Mouse (Mus musculus) embryonic facial prominence, embryonic 11.5 days (tissue): ENCODE results near the gene Metrn. TPM values are rescaled to one million over a fixed set of nuclear protein-coding genes. Genes with fewer than 3 reads are reported as not detected.
A peak's percentile ranks its signal among the peaks of the same experiment; 100 is the strongest.

Experiments used
- ATAC-seq: fragments of 200-750 bp; cut with Nextera tagmentation; replicated peaks from 2 replicates; pipeline ENCODE4 v1.8.0; 2017; ENCODE audit warnings: low read depth; ENCODE audit not compliant: insufficient number of reproducible peaks, low FRiP score, low TSS enrichment
- DNase-seq: peaks from one replicate; pipeline ENCODE4 v3.0.0-alpha.2; 2015; ENCODE audit warnings: low spot score
- H3K27ac ChIP-seq: fragments of 300-500 bp; sonication (generic); replicated peaks from 2 replicates; pipeline ENCODE4 v1.5.1; 2014; ENCODE audit warnings: mild to moderate bottlenecking, low read depth, low read length, control low read depth
- H3K27me3 ChIP-seq: fragments of 300-500 bp; sonication (generic); 2 replicates; pipeline ENCODE4 v1.6.1; 2014; ENCODE audit warnings: mild to moderate bottlenecking, low read length, moderate library complexity, mixed read lengths; ENCODE audit not compliant: control insufficient read depth, insufficient read depth
- H3K36me3 ChIP-seq: fragments of 300-500 bp; sonication (generic); replicated peaks from 2 replicates; pipeline ENCODE4 v1.6.1; 2014; ENCODE audit warnings: low read depth, mild to moderate bottlenecking, low read length, moderate library complexity, mixed read lengths; ENCODE audit not compliant: control insufficient read depth, insufficient read depth
- H3K4me1 ChIP-seq: fragments of 300-500 bp; sonication (generic); 2 replicates; pipeline ENCODE4 v1.6.1; 2014; ENCODE audit warnings: low read length, mixed read lengths; ENCODE audit not compliant: control insufficient read depth, insufficient read depth
- H3K4me2 ChIP-seq: fragments of 300-500 bp; sonication (generic); 2 replicates; pipeline ENCODE4 v1.6.1; 2014; ENCODE audit warnings: low read depth, mild to moderate bottlenecking, control low read depth, low read length, moderate library complexity
- H3K4me3 ChIP-seq: fragments of 300-500 bp; sonication (generic); 2 replicates; pipeline ENCODE4 v1.5.1; 2014; ENCODE audit warnings: low read depth, low read length, control low read depth
- H3K9ac ChIP-seq: fragments of 300-500 bp; sonication (generic); replicated peaks from 2 replicates; pipeline ENCODE4 v1.6.1; 2014; ENCODE audit warnings: mild to moderate bottlenecking, control low read depth, low read length
- H3K9me3 ChIP-seq: fragments of 300-500 bp; sonication (generic); replicated peaks from 2 replicates; pipeline ENCODE4 v1.6.1; 2016; ENCODE audit warnings: mild to moderate bottlenecking, low read length, inconsistent platforms, mixed read lengths; ENCODE audit not compliant: control insufficient read depth
- WGBS: fragments of 180-500 bp; shearing (Covaris S2); extraction: QIAGEN DNeasy Blood & Tissue Kit; methylation state at CpG from one replicate; pipeline ENCODE4 v1.1.7; 2014; 5-methylcytosine and 5-hydroxymethylcytosine counted together
- polyA plus RNA-seq: library from polyadenylated mRNA; unstranded; fragments of >200 nt; fragmentation: Nextera tagmentation; extraction: Ambion mirVana; gene quantifications from 2 replicates; pipeline ENCODE4 v1.2.1, GENCODE M21; 2014

Metrn gene
- polyA plus RNA-seq, 1 experiment from 2014 or later = 13.4 TPM

DNA sequence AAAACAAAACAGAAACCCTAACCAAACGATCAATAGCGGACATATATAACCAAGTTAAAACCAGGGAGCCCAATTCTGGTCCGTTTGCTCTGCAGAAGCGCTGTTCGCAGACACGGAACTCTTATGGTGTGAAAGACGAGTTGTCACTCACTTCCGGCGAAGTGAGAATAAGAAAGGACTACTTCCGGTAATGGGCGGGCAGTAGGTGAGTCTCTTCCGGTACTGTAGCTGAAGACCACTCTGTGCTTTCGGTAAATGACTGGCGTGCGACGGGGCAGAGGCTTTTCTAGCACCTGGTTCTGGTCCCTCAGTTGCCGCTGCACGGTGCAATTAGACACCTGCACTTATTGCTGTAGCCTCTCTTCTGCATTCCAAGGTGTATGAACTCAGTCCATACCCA, 26.5 kb upstream of the Metrn start, which contains the start of gene Wdr24:
Gene Wdr24, plus strand, starts transcription at position 176 of the 400 bp plus-strand sequence.
- under 1% methylated on average over 18 of the region's 18 CpGs for WGBS
- Histone ChIP-seq H3K9ac (peak within 1 kb of the TSS; percentile 75), H3K4me3 (peak within 1 kb of the TSS; percentile 58), H3K9me3 (no peaks in the 10 kb centered on the region), H3K27me3 (peaks cover 19% of the 10 kb centered on the region), H3K27ac (no peak within 1 kb of the TSS), H3K4me2 (peak within 1 kb of the TSS; percentile 93), H3K4me1 (peaks cover 9% of the 10 kb centered on the region), H3K36me3 (no peaks in the 10 kb centered on the region; the same call in 1 of the 2 replicates)
- 0 out of 2 replicates have a peak, but pooled peaks have one; percentile 25 for ATAC-seq
- peak; percentile 91 for DNase-seq

GRCm38 (mm10) chr17:25818851-25819780, 22.2 kb upstream of the Metrn start:
- no peaks in the 10 kb centered on the region for H3K9me3 ChIP-seq
- peaks cover 2% of the 10 kb centered on the region for H3K4me1 ChIP-seq
- H3K36me3 ChIP-seq = no peaks in the 10 kb centered on the region
- H3K27ac ChIP-seq = no peak overlapping the region
- H3K4me2 ChIP-seq = peak overlapping the region; percentile 16
- peaks cover 28% of the 10 kb centered on the region for H3K27me3 ChIP-seq
- DNase-seq (no peak), ATAC-seq (no peak)
- no peak overlapping the region; the same call in 1 of the 2 replicates for H3K9ac ChIP-seq
- peak overlapping the region; percentile 18 for H3K4me3 ChIP-seq
- 7% methylated on average over 46 of the region's 46 CpGs for WGBS

- peaks cover 28% of the 10 kb centered on the region for H3K27me3 ChIP-seq
- H3K27ac ChIP-seq = no peak overlapping the region
- H3K4me3 ChIP-seq = no peak overlapping the region
- H3K4me1 ChIP-seq = no peaks in the 10 kb centered on the region
- ATAC-seq (no peak), DNase-seq (no peak)
- no peak overlapping the region for H3K4me2 ChIP-seq
- H3K36me3 ChIP-seq = no peaks in the 10 kb centered on the region
- WGBS = 83% methylated on average over 11 of the region's 11 CpGs
- H3K9ac ChIP-seq = no peak overlapping the region
- H3K9me3 ChIP-seq = no peaks in the 10 kb centered on the region
Measured at GRCm38 (mm10) chr17:25817662-25818061, 20.7 kb upstream of the Metrn start.

- Histone ChIP-seq H3K4me2 (no peak overlapping the region), H3K27ac (no peak overlapping the region), H3K9ac (no peak overlapping the region), H3K4me1 (no peaks in the 10 kb centered on the region; the same call in 1 of the 2 replicates), H3K9me3 (no peaks in the 10 kb centered on the region), H3K27me3 (peaks cover 19% of the 10 kb centered on the region), H3K4me3 (no peak overlapping the region), H3K36me3 (no peaks in the 10 kb centered on the region)
- DNase-seq (peak; percentile 93), ATAC-seq (no peak)
- WGBS = 4% methylated on average over 20 of the region's 20 CpGs
Measured at GRCm38 (mm10) chr17:25813471-25813870, 16.5 kb upstream of the Metrn start.

DNA sequence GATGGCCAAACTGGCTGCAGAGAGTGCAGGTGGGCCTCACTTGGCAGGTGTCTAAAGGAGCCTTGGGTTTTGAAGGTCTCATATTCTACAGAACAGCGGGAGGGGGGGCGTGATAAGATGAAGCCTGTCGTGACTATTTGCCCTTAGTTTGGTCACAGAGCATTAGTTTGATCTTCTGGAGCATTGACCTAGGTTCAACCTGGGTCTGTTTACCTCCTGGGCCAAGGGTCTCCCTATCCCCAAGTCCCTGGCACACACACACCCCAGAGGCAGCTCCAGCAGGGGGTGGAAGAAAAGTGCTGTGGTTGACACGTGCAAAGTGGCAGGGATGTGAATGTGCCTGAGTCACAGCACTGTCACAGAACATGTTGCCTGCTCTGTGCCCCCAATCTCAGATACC, 14.0 kb upstream of the Metrn start:
- Histone ChIP-seq H3K27ac (no peak overlapping the region), H3K4me2 (no peak overlapping the region), H3K4me1 (no peaks in the 10 kb centered on the region; the same call in 1 of the 2 replicates), H3K36me3 (no peaks in the 10 kb centered on the region), H3K27me3 (peaks cover 14% of the 10 kb centered on the region), H3K9me3 (no peaks in the 10 kb centered on the region), H3K4me3 (no peak overlapping the region), H3K9ac (no peak overlapping the region)
- ATAC-seq (no peak), DNase-seq (no peak)
- WGBS = 74% methylated on average over 4 of the region's 4 CpGs

DNA sequence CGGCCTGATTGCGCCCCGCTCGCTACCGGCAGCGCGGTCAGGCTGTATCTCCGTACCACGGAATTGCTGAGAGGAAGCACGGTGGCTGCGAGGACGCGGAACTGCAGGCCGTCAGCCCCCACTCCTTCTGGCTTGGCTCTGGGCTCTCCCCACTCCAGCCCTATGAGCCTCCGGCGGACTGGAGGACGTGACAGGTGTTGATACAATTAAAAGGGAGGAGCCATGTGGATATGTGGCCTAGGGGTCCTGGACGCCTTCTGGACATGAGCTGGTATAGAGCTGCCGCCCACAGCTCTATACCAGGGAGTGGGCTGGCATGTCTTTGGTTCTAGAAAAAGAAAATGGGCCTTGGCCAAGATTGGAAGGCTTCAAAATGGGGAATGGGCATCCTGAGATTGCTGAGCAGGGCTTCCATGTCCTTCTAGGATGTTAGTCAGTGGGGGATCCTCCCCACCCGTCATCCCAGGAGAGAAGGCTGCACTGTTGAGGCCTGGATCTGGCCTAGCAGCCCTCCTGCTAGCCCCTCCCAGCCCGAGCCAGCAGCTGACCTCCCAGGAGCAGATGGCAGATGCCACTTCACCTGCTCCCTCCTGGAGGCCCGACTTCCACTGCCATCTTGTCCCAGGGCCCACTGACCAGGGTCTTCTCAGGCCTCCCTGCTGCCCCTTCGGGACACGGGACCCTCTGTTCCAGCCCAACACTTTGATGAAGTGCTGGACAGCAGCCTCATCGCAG, 12.8 kb upstream of the Metrn start:
- H3K9ac ChIP-seq = peak overlapping the region; percentile 76
- peak overlapping the region; percentile 31; the same call in 1 of the 2 replicates for H3K27ac ChIP-seq
- H3K4me3 ChIP-seq = peak overlapping the region; percentile 71
- peak overlapping the region; percentile 97 for H3K4me2 ChIP-seq
- no peaks in the 10 kb centered on the region for H3K9me3 ChIP-seq
- no peak for DNase-seq
- peak; percentile 46 for ATAC-seq
- no peaks in the 10 kb centered on the region for H3K36me3 ChIP-seq
- H3K4me1 ChIP-seq = no peaks in the 10 kb centered on the region; the same call in 1 of the 2 replicates
- peaks cover 14% of the 10 kb centered on the region for H3K27me3 ChIP-seq
- WGBS = 10% methylated on average over 24 of the region's 25 CpGs

DNA sequence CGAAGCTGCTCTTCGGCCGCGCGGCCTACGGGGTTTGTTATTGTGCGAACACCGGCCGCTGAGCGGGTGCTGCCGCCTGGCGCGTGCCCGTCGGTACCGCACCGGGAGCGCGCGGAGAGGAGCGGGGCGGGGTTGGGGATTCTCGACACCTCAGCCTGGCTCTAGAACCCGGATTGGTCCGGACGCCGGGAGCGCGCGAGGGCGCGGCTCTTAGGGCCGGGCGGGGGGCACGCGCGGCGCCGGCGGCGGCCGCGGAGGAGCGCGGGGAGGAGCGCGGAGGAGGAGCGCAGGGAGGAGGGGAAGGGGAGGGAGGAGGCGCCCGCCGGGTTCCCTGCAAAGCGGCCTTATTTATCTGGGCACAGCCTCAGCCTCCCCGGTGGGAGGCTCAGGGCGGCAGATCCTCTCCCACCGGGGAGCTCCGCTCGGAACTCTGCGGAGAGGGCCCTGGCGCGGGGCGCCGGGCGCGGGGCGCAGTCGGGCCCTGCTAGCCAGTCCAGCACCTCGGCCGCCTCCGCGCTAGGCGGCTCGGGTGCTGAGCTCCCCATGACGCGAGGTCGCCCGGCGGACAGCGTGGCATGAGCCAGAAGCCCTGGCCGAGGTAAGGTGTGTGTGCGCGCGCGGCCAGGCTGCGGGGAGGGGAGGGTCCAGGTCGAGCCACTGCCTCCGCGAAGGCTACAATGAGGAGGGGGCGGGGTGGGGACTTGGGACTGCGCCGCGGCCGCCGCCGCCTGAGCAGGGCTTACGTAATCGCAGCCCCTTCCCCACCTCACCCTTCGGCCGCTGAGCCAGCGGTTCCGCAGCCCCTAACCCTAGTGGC, 12.1 kb upstream of the Metrn start, which contains the start of gene Fbxl16:
Gene Fbxl16, plus strand, starts transcription at position 297 of the 817 bp plus-strand sequence.
- Histone ChIP-seq H3K9me3 (no peaks in the 10 kb centered on the region), H3K27me3 (peaks cover 14% of the 10 kb centered on the region), H3K4me1 (no peaks in the 10 kb centered on the region; the same call in 1 of the 2 replicates), H3K4me2 (peak within 1 kb of the TSS; percentile 97), H3K36me3 (no peaks in the 10 kb centered on the region), H3K4me3 (peak within 1 kb of the TSS; percentile 71), H3K9ac (peak within 1 kb of the TSS; percentile 76), H3K27ac (peak within 1 kb of the TSS; percentile 41)
- ATAC-seq (peak; percentile 71), DNase-seq (peak; percentile 89)
- WGBS = under 1% methylated on average over 76 of the region's 100 CpGs
